Mouse (Mus musculus): Measurements from ENCODE around the gene D5Ertd579e.

DNA sequence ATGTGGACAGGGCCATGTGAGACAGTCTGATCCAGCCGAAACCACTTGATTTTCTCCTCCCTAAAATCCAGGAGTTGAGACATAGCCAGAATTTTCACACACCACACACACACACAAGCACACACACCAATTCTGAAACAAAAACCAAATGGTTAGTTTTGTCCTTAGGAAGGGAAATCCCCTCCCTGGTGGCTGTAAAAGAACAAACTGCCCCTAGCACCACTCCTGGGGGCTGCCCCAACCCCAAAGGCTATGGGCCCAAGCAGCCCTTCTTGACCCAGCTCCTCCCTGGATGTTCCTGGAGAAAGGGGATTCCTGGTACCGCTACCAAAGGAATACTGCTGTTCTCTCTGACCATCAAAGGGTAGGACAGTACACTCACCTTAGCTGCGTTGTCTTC, 119.4 kb downstream of the D5Ertd579e start:
- TF ChIP-seq CTCF (conservative IDR thresholded peaks at IDR 0.05; ENCODE audit: low read length): no peak
- no peak for TF ChIP-seq POU5F1 (IDR thresholded peaks at IDR 0.05; ENCODE audit: borderline replicate concordance, low read length)
- no peak for TF ChIP-seq NANOG (IDR thresholded peaks at IDR 0.05; ENCODE audit: borderline replicate concordance, low read length)

Data from E14TG2a.4 (cell line).